Mouse (Mus musculus) intestine, postnatal 0 days (tissue): Measurements from ENCODE around the gene C5ar1. TPM values are rescaled to one million over a fixed set of nuclear protein-coding genes. Genes with fewer than 3 reads are reported as not detected.

Experiments used
- ATAC-seq: fragments of 200-750 bp; cut with Nextera tagmentation; 2 replicates; pipeline ENCODE4 v1.8.0; 2017; ENCODE audit warnings: mild to moderate bottlenecking, moderate TSS enrichment, moderate library complexity
- H3K27ac ChIP-seq: fragments of 300-500 bp; sonication (generic); 2 replicates; pipeline ENCODE4 v1.5.1; 2014; ENCODE audit warnings: mild to moderate bottlenecking, low read depth, low read length, moderate library complexity
- H3K27me3 ChIP-seq: fragments of 300-500 bp; sonication (generic); replicated peaks from 2 replicates; pipeline ENCODE4 v1.6.1; 2014; ENCODE audit warnings: low read length, mixed read lengths; ENCODE audit not compliant: control insufficient read depth, insufficient read depth
- H3K36me3 ChIP-seq: fragments of 300-500 bp; sonication (generic); 2 replicates; pipeline ENCODE4 v1.6.1; 2014; ENCODE audit warnings: mild to moderate bottlenecking, moderate library complexity; ENCODE audit not compliant: control insufficient read depth, insufficient read depth
- H3K4me1 ChIP-seq: fragments of 300-500 bp; sonication (generic); replicated peaks from 2 replicates; pipeline ENCODE4 v1.6.1; 2014; ENCODE audit warnings: antibody characterized with exemption, low read length, mixed read lengths; ENCODE audit not compliant: control insufficient read depth, insufficient read depth
- H3K4me2 ChIP-seq: fragments of 300-500 bp; sonication (generic); replicated peaks from 2 replicates; pipeline ENCODE4 v1.6.1; 2014; ENCODE audit warnings: low read depth, mild to moderate bottlenecking, moderate library complexity
- H3K4me3 ChIP-seq: fragments of 300-500 bp; sonication (generic); 2 replicates; pipeline ENCODE4 v1.5.1; 2014; ENCODE audit warnings: low read depth, low read length
- H3K9ac ChIP-seq: fragments of 300-500 bp; sonication (generic); 2 replicates; pipeline ENCODE4 v1.6.1; 2014; ENCODE audit warnings: mild to moderate bottlenecking, low read depth, low read length
- H3K9me3 ChIP-seq: fragments of 300-500 bp; sonication (generic); 2 replicates; pipeline ENCODE4 v1.6.1; 2016; ENCODE audit warnings: mixed run types; ENCODE audit not compliant: control insufficient read depth
- CTCF ChIP-seq: sonication (generic); IDR thresholded peaks from 2 replicates; pipeline ENCODE4 v1.5.1; 2016; ENCODE audit warnings: low read depth, mild to moderate bottlenecking, control low read depth, antibody characterized with exemption, moderate library complexity
- WGBS: fragments of 180-500 bp; shearing (Covaris S2); extraction: QIAGEN DNeasy Blood & Tissue Kit; methylation state at CpG from one replicate; pipeline ENCODE4 v1.1.7; 2014; 5-methylcytosine and 5-hydroxymethylcytosine counted together
- polyA plus RNA-seq: library from polyadenylated mRNA; unstranded; fragments of >200 nt; fragmentation: Nextera tagmentation; extraction: Ambion mirVana; gene quantifications from 2 replicates; pipeline ENCODE4 v1.2.1, GENCODE M21; 2015

C5ar1 gene
- polyA plus RNA-seq, 1 experiment from 2014 or later, result 2.1 TPM

GRCm38 (mm10) chr7:16213986-16214385 is 45.4 kb downstream of the C5ar1 start:
- H3K9ac ChIP-seq, result no peak overlapping the region
- H3K36me3 ChIP-seq, result peaks cover 78% of the 10 kb centered on the region
- H3K27ac ChIP-seq, result no peak overlapping the region
- TF ChIP-seq CTCF, result no peak
- ATAC-seq, result no peak
- no peaks in the 10 kb centered on the region for H3K4me1 ChIP-seq
- 93% methylated on average over 9 of the region's 9 CpGs for WGBS
- no peaks in the 10 kb centered on the region for H3K27me3 ChIP-seq
- H3K9me3 ChIP-seq, result no peaks in the 10 kb centered on the region
- H3K4me2 ChIP-seq, result no peak overlapping the region
- H3K4me3 ChIP-seq, result no peak overlapping the region

GRCm38 (mm10) chr7:16213196-16213595 is 46.1 kb downstream of the C5ar1 start:
- no peak overlapping the region for H3K4me2 ChIP-seq
- no peaks in the 10 kb centered on the region for H3K4me1 ChIP-seq
- H3K9ac ChIP-seq, result no peak overlapping the region
- WGBS, result 79% methylated on average over 6 of the region's 6 CpGs
- H3K27me3 ChIP-seq, result no peaks in the 10 kb centered on the region
- H3K36me3 ChIP-seq, result peaks cover 75% of the 10 kb centered on the region
- no peak overlapping the region for H3K4me3 ChIP-seq
- ATAC-seq, result peak; percentile 47; the same call in 1 of the 2 replicates
- H3K27ac ChIP-seq, result no peak overlapping the region
- TF ChIP-seq CTCF, result no peak
- no peaks in the 10 kb centered on the region for H3K9me3 ChIP-seq

DNA sequence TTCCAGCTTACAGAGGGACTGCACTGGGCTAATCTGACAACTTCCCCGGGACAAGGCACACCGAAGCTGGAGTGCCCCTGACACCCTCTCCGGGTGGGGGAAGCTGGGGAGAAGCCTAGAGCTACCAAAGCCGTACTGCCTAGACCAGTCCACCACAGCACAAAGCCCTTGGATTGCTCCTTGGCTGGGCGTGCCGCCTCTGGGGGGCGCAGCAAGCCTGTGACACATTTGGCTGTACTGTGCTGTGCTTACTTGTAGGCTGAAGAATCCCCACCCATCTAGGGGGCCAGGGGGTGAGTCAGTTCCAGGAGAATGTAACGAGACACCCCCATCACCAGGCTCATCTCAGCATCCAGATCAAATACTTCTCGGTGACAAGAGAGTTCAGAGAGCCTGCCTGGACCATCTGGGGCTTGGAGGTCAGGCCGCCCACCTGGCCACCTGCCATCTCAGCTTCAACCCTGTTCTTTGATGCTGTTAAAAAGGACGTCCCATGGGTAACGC is 48.4 kb downstream of the C5ar1 start:
- Histone ChIP-seq H3K4me2 (no peak overlapping the region), H3K9me3 (no peaks in the 10 kb centered on the region), H3K9ac (no peak overlapping the region), H3K36me3 (peaks cover 65% of the 10 kb centered on the region), H3K27me3 (no peaks in the 10 kb centered on the region), H3K4me3 (no peak overlapping the region), H3K4me1 (no peaks in the 10 kb centered on the region), H3K27ac (no peak overlapping the region)
- no peak for ATAC-seq
- TF ChIP-seq CTCF, result peak; percentile 55
- 79% methylated on average over 12 of the region's 12 CpGs for WGBS

DNA sequence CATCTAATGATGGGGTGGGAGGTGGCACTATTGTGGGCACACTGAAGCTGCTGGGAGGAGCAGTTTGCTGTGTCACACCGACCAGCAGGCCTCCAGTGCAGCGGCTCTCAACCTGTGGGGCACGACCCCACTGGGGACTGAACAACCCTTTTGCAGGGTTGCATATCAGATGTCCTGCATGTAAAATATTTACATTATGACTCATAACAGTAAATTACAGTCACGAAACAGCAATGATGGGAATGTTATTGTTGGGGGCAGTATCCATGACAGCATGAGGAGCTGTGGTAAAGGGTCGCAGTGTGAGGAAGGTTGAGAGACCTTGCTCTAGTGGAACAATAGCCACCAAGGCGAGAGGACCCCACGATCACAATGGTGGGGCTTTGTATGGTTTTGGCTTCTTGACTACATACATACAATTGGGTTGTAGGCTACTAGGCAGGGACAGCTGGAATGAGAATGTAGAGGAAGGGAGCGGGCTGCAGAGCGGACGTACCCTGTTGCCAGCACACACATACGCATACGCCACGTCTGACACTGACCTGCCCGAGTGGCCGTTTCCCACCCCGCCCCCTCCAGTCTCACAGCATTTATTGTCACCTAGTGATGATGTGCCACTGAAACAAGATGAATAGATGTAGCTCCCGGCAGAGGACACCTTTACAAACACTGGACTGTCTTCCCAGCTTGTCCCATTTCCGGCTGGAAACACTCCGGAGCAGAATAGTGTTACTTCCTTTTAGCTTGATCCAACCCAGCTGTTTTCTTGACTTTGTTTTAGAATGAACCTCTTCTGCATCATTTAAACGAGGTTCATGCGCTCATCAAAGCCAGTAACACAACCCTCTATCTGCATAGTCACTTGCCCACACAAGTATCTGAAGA is 50.3 kb downstream of the C5ar1 start:
- no peak overlapping the region for H3K4me2 ChIP-seq
- no peak overlapping the region for H3K9ac ChIP-seq
- H3K36me3 ChIP-seq, result peaks cover 62% of the 10 kb centered on the region
- ATAC-seq, result no peak
- H3K4me1 ChIP-seq, result no peaks in the 10 kb centered on the region
- WGBS, result 69% methylated on average over 21 of the region's 21 CpGs
- TF ChIP-seq CTCF, result no peak
- H3K4me3 ChIP-seq, result no peak overlapping the region
- H3K27ac ChIP-seq, result 0 out of 2 replicates have a peak overlapping the region, but pooled peaks have one; percentile 21
- H3K9me3 ChIP-seq, result no peaks in the 10 kb centered on the region
- H3K27me3 ChIP-seq, result no peaks in the 10 kb centered on the region

DNA sequence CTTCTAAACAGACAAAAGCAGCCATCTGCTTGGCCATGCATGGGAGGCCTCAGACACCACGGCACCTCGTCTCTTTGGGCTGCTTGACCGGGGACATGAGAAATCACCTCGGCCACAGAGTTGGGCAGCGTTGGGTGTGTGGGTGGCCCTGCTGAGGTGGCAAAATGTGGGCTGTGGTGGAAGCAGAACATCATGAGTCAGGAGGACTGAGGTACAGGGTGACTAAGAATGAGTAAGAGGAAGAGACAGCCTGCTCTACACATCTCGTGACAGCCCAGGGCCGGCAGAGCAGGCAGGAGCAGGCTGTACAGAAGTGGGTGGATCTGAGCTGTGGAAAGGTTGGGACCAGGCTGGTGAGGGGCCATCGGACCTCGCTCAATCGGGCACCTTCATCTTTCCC is 51.8 kb downstream of the C5ar1 start:
- 84% methylated on average over 10 of the region's 10 CpGs for WGBS
- Histone ChIP-seq H3K27ac (peak overlapping the region; percentile 15; the same call in 1 of the 2 replicates), H3K27me3 (no peaks in the 10 kb centered on the region), H3K4me3 (no peak overlapping the region), H3K9me3 (no peaks in the 10 kb centered on the region), H3K4me2 (no peak overlapping the region), H3K36me3 (peaks cover 54% of the 10 kb centered on the region), H3K4me1 (no peaks in the 10 kb centered on the region), H3K9ac (no peak overlapping the region)
- no peak for ATAC-seq
- TF ChIP-seq CTCF, result no peak

DNA sequence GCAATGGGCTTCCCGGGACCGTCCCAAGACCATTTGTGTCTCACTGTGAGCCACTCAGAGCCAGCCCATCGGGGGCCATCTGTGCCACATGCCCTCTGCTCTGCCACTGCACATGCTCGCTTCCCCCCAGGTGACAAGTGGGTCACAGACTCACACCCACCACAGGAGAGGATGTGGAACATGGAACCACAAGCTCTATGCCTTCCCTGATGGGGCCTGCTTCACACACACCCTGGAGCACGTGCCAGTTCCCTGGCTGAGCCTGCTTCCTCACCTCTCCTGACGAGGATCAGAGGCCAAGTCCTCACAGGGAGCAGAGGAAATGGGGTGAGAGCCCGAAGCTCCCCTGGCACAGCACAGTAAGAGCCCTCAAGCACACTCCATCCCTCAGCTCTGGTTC is 52.3 kb downstream of the C5ar1 start:
- no peak overlapping the region for H3K4me3 ChIP-seq
- TF ChIP-seq CTCF, result no peak
- no peaks in the 10 kb centered on the region for H3K9me3 ChIP-seq
- no peak for ATAC-seq
- H3K27ac ChIP-seq, result peak overlapping the region; percentile 15; the same call in 1 of the 2 replicates
- no peak overlapping the region for H3K4me2 ChIP-seq
- H3K4me1 ChIP-seq, result no peaks in the 10 kb centered on the region
- no peaks in the 10 kb centered on the region for H3K27me3 ChIP-seq
- H3K9ac ChIP-seq, result no peak overlapping the region
- H3K36me3 ChIP-seq, result peaks cover 56% of the 10 kb centered on the region
- WGBS, result 88% methylated on average over 7 of the region's 7 CpGs
